Mouse (Mus musculus) thymus, postnatal 14 days (tissue): ENCODE measurements around the gene Il12rb2.
A peak's percentile ranks its signal among the peaks of the same experiment; 100 is the strongest.

ENCODE experiments used
- DNase-seq: peaks from one replicate; pipeline ENCODE4 v3.0.0; 2021

Gene Il12rb2

GRCm38 (mm10) chr6:67292042-67292623 is 83.9 kb downstream of the Il12rb2 start:
- DNase-seq: no peak

GRCm38 (mm10) chr6:67282897-67283296 is 93.1 kb downstream of the Il12rb2 start:
- no peak for DNase-seq

- no peak for DNase-seq
Measured at GRCm38 (mm10) chr6:67281614-67282197, 94.3 kb downstream of the Il12rb2 start.

GRCm38 (mm10) chr6:67277944-67278343 is 98.0 kb downstream of the Il12rb2 start:
- DNase-seq: no peak

GRCm38 (mm10) chr6:67269459-67269858 is 106.5 kb downstream of the Il12rb2 start:
- no peak for DNase-seq

GRCm38 (mm10) chr6:67268983-67269382 is 107.0 kb downstream of the Il12rb2 start:
- DNase-seq: no peak

- DNase-seq: no peak
Measured at GRCm38 (mm10) chr6:67268245-67268612, 107.8 kb downstream of the Il12rb2 start.

GRCm38 (mm10) chr6:67267408-67268244 is 108.4 kb downstream of the Il12rb2 start:
- DNase-seq: peak; percentile 41

- peak; percentile 96 for DNase-seq
Measured at GRCm38 (mm10) chr6:67266664-67267407, 109.2 kb downstream of the Il12rb2 start.

GRCm38 (mm10) chr6:67266159-67266657 is 109.8 kb downstream of the Il12rb2 start:
- DNase-seq: no peak

GRCm38 (mm10) chr6:67264935-67265334 is 111.1 kb downstream of the Il12rb2 start:
- DNase-seq: peak; percentile 5

- DNase-seq: no peak
Measured at GRCm38 (mm10) chr6:67251095-67251494, 124.9 kb downstream of the Il12rb2 start.

- DNase-seq: no peak
Measured at GRCm38 (mm10) chr6:67244451-67244850, 131.5 kb downstream of the Il12rb2 start.

GRCm38 (mm10) chr6:67243765-67244420 is 132.1 kb downstream of the Il12rb2 start:
- no peak for DNase-seq
